8 mouse cellular contexts compared by ENCODE assay signal in the genomic region with DNA sequence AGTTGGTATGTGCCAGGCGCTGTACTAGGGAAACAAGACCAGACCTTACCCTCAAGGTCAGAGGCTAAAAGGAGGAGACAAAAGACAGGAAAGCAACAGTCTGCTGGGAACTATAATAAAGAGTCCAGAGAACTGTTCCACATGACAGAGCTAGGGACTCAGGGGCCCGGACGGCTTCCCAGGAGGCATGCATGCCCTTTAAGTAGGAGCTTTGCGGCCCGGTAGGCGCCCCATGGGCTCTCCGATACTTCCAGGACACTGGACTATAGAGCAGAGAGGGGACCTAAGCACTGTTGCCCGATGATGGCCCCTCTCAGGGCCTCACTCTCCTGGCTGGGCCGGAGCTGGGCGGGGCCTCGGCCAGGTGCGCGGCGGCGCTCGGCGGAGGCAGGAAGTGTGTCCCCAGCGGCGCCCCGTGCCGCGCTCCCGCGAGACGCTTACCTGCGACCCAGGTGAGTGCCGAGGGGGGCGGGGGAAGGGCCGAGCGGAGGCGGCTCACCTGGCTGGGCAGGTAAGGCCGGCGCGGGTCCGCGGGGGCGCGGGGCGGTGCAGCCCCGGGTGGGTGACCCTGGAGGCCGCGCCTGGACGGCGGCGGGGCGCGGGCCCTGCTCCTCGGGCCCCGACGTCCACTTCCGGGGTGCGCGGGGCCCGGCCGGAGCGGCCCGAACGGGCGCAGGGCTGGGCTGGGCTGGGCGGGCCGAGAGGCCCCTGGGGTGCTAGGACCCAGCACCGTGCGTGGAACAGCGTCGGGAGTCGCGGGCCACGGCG. TPM values are rescaled to one million over a fixed set of nuclear protein-coding genes. Genes with fewer than 3 reads are reported as not detected.
DNase-seq lines count a peak whose midpoint lies in the region; ATAC-seq lines count a peak whose summit lies in the region.

A gene (plus strand): TSS at position 363 of the 768 bp plus-strand sequence.

- H3K4me1 ChIP-seq in intestine, embryonic 14.5 days (replicated peaks; ENCODE audit: control insufficient read depth, insufficient read depth, low read length) = no peaks in the 10 kb centered on the region
- H3K4me1 ChIP-seq in liver, embryonic 13.5 days (replicated peaks) = peaks cover 7% of the 10 kb centered on the region; the same call in 1 of the 2 replicates

- peaks cover 37% of the 10 kb centered on the region for H3K27me3 ChIP-seq in intestine, embryonic 14.5 days (replicated peaks; ENCODE audit: control insufficient read depth, insufficient read depth, low read length)
- peaks cover 64% of the 10 kb centered on the region for H3K27me3 ChIP-seq in liver, embryonic 13.5 days

- no peaks in the 10 kb centered on the region for H3K36me3 ChIP-seq in intestine, embryonic 14.5 days (ENCODE audit: control insufficient read depth, insufficient read depth, low read length)
- no peaks in the 10 kb centered on the region for H3K36me3 ChIP-seq in liver, embryonic 13.5 days

- no peaks in the 10 kb centered on the region for H3K9me3 ChIP-seq in intestine, embryonic 14.5 days (ENCODE audit: control insufficient read depth, low read length)
- H3K9me3 ChIP-seq in liver, embryonic 13.5 days (replicated peaks) = no peaks in the 10 kb centered on the region

- peak within 1 kb of the TSS; percentile 48 for H3K4me3 ChIP-seq in intestine, embryonic 14.5 days (ENCODE audit: low read depth, low read length)
- H3K4me3 ChIP-seq in liver, embryonic 13.5 days (replicated peaks) = peak within 1 kb of the TSS; percentile 57

- peak; percentile 62 to 77 for DNase-seq in urinary bladder, adult 18-20 months (ENCODE audit: low spot score in 2 of 2)
- DNase-seq in urinary bladder, postnatal 10 days (ENCODE audit: low spot score) = no peak
- DNase-seq in intestine, embryonic 14.5 days (ENCODE audit: low spot score) = peak; percentile 76
- no peak for DNase-seq in liver, embryonic 13.5 days
- peak; percentile 54 for DNase-seq in ovary, postnatal 36 days (ENCODE audit: low spot score)
- no peak for DNase-seq in layer of hippocampus, adult 11-12 months (ENCODE audit: low spot score)
- no peak for DNase-seq in cerebellum, adult 11-12 months
- no peak for DNase-seq in right cerebral cortex, adult 18-20 months

- peak within 1 kb of the TSS; percentile 62 for H3K27ac ChIP-seq in intestine, embryonic 14.5 days (ENCODE audit: low read depth)
- no peak within 1 kb of the TSS for H3K27ac ChIP-seq in liver, embryonic 13.5 days

- H3K4me2 ChIP-seq in intestine, embryonic 14.5 days (ENCODE audit: low read length) = peak within 1 kb of the TSS; percentile 48
- H3K4me2 ChIP-seq in liver, embryonic 13.5 days = peak within 1 kb of the TSS; percentile 66

- peak; percentile 94 for ATAC-seq in intestine, embryonic 14.5 days (replicated peaks; ENCODE audit: low FRiP score, low TSS enrichment, low read depth)
- peak; percentile 12; the same call in 1 of the 2 replicates for ATAC-seq in liver, embryonic 13.5 days (ENCODE audit: low read depth)

- peak within 1 kb of the TSS; percentile 56 for H3K9ac ChIP-seq in intestine, embryonic 14.5 days (ENCODE audit: low read length)
- H3K9ac ChIP-seq in liver, embryonic 13.5 days = peak within 1 kb of the TSS; percentile 33

- WGBS in intestine, embryonic 14.5 days = 4% methylated on average over 41 of the region's 69 CpGs
- WGBS in liver, embryonic 13.5 days (ENCODE audit: insufficient replicate concordance) = 8% methylated on average over 63 of the region's 69 CpGs

RNA-seq across cellular contexts. Expression of the gene that starts here (rescaled TPM):
- 32.9 and 34.5 TPM in 2 replicates for polyA plus RNA-seq in intestine, embryonic 14.5 days (2014; fragmentation: Nextera tagmentation; extraction: Ambion mirVana)
- polyA plus RNA-seq in liver, embryonic 13.5 days (2015; fragmentation: Nextera tagmentation; extraction: Ambion mirVana) = 0.45 and 0.70 TPM in 2 replicates

Comparison
In these comparisons a context has a peak if more than half of its experiments do, and no peak if none do; other contexts are left out.
1. RNA of the gene that starts here (polyA plus RNA-seq): 32.9 to 34.5 TPM in intestine, embryonic 14.5 days; 0.45 to 0.70 TPM in liver, embryonic 13.5 days; every median in the first group is over 10 times any median in the second.
2. DNase-seq: peak in urinary bladder, adult 18-20 months (2 of 2), intestine, embryonic 14.5 days (single experiment) and ovary, postnatal 36 days (single experiment); none in urinary bladder, postnatal 10 days (single experiment), liver, embryonic 13.5 days (single experiment), layer of hippocampus, adult 11-12 months (single experiment), cerebellum, adult 11-12 months (single experiment) and right cerebral cortex, adult 18-20 months (single experiment).
3. Peak in ATAC-seq, H3K4me3 ChIP-seq, H3K9ac ChIP-seq and H3K4me2 ChIP-seq in liver, embryonic 13.5 days; RNA of the gene not detected or under 1 TPM.